Mouse (Mus musculus): ENCODE measurements around the gene Wdr48. TPM values are rescaled to one million over a fixed set of nuclear protein-coding genes. Genes with fewer than 3 reads are reported as not detected.

Wdr48 gene
- total and polyA plus RNA-seq, 2 experiments from 2014 or later = 47.5 to 50.9 TPM

GRCm38 (mm10) chr9:119945173-119945900 is 50.7 kb downstream of the Wdr48 start:
- DNase-seq (ENCODE audit: low spot score) (no peak), ATAC-seq (no peak)
- Histone ChIP-seq H3K27me3 (ENCODE audit: insufficient read depth, low read length) (no peaks in the 10 kb centered on the region), H3K9me3 (ENCODE audit: low read length) (no peaks in the 10 kb centered on the region), H3K4me3 (ENCODE audit: low read length) (no peak overlapping the region), H3K36me3 (ENCODE audit: insufficient read depth, low read length) (no peaks in the 10 kb centered on the region), H3K4me1 (ENCODE audit: insufficient read depth, low read length) (no peaks in the 10 kb centered on the region), H3K4me2 (ENCODE audit: low read depth, low read length) (no peak overlapping the region), H3K9ac (replicated peaks; ENCODE audit: low read length) (no peak overlapping the region), H3K27ac (no peak overlapping the region)
- peak; percentile 58 for TF ChIP-seq CTCF (IDR thresholded peaks at IDR 0.05; ENCODE audit: low read depth)
- 73% methylated on average over 12 of the region's 12 CpGs for WGBS

- H3K27ac ChIP-seq = no peak overlapping the region
- TF ChIP-seq CTCF (IDR thresholded peaks at IDR 0.05; ENCODE audit: low read depth) = no peak
- H3K4me1 ChIP-seq (ENCODE audit: insufficient read depth, low read length) = no peaks in the 10 kb centered on the region
- WGBS = 49% methylated on average over 3 of the region's 3 CpGs
- H3K36me3 ChIP-seq (ENCODE audit: insufficient read depth, low read length) = no peaks in the 10 kb centered on the region
- no peaks in the 10 kb centered on the region for H3K9me3 ChIP-seq (ENCODE audit: low read length)
- no peak overlapping the region for H3K4me2 ChIP-seq (ENCODE audit: low read depth, low read length)
- DNase-seq (ENCODE audit: low spot score) = no peak
- ATAC-seq = no peak
- no peak overlapping the region for H3K9ac ChIP-seq (replicated peaks; ENCODE audit: low read length)
- no peak overlapping the region for H3K4me3 ChIP-seq (ENCODE audit: low read length)
- no peaks in the 10 kb centered on the region for H3K27me3 ChIP-seq (ENCODE audit: insufficient read depth, low read length)
Measured at GRCm38 (mm10) chr9:119948804-119949203, 54.1 kb downstream of the Wdr48 start.

- Histone ChIP-seq H3K27ac (peak overlapping the region; percentile 36; the same call in 1 of the 2 replicates), H3K27me3 (ENCODE audit: insufficient read depth, low read length) (no peaks in the 10 kb centered on the region), H3K9me3 (ENCODE audit: low read length) (no peaks in the 10 kb centered on the region), H3K9ac (replicated peaks; ENCODE audit: low read length) (no peak overlapping the region), H3K4me3 (ENCODE audit: low read length) (no peak overlapping the region), H3K4me2 (ENCODE audit: low read depth, low read length) (no peak overlapping the region), H3K36me3 (ENCODE audit: insufficient read depth, low read length) (no peaks in the 10 kb centered on the region), H3K4me1 (ENCODE audit: insufficient read depth, low read length) (no peaks in the 10 kb centered on the region)
- ATAC-seq (0 out of 2 replicates have a peak, but pooled peaks have one; percentile 43), DNase-seq (ENCODE audit: low spot score) (peak; percentile 20)
- no peak for TF ChIP-seq CTCF (IDR thresholded peaks at IDR 0.05; ENCODE audit: low read depth)
- WGBS = 37% methylated on average over 6 of the region's 6 CpGs
Measured at GRCm38 (mm10) chr9:119950434-119950833, 55.8 kb downstream of the Wdr48 start.

GRCm38 (mm10) chr9:119951388-119951787 is 56.7 kb downstream of the Wdr48 start:
- H3K36me3 ChIP-seq (ENCODE audit: insufficient read depth, low read length) = no peaks in the 10 kb centered on the region
- H3K9ac ChIP-seq (replicated peaks; ENCODE audit: low read length) = no peak overlapping the region
- H3K27ac ChIP-seq = no peak overlapping the region
- DNase-seq (ENCODE audit: low spot score) (no peak), ATAC-seq (no peak)
- TF ChIP-seq CTCF (IDR thresholded peaks at IDR 0.05; ENCODE audit: low read depth) = no peak
- 90% methylated on average over 9 of the region's 9 CpGs for WGBS
- no peak overlapping the region for H3K4me2 ChIP-seq (ENCODE audit: low read depth, low read length)
- no peak overlapping the region for H3K4me3 ChIP-seq (ENCODE audit: low read length)
- H3K9me3 ChIP-seq (ENCODE audit: low read length) = no peaks in the 10 kb centered on the region
- no peaks in the 10 kb centered on the region for H3K27me3 ChIP-seq (ENCODE audit: insufficient read depth, low read length)
- H3K4me1 ChIP-seq (ENCODE audit: insufficient read depth, low read length) = no peaks in the 10 kb centered on the region

- DNase-seq (ENCODE audit: low spot score) (no peak), ATAC-seq (no peak)
- 82% methylated on average over 9 of the region's 9 CpGs for whole genome bisulfite sequencing
- no peak overlapping the region for H3K27ac ChIP-seq
- H3K9ac ChIP-seq (replicated peaks; ENCODE audit: low read length) = no peak overlapping the region
- no peaks in the 10 kb centered on the region for H3K9me3 ChIP-seq (ENCODE audit: low read length)
- no peaks in the 10 kb centered on the region for H3K4me1 ChIP-seq (ENCODE audit: insufficient read depth, low read length)
- no peak overlapping the region for H3K4me3 ChIP-seq (ENCODE audit: low read length)
- no peak overlapping the region for H3K4me2 ChIP-seq (ENCODE audit: low read depth, low read length)
- no peaks in the 10 kb centered on the region for H3K27me3 ChIP-seq (ENCODE audit: insufficient read depth, low read length)
- no peaks in the 10 kb centered on the region for H3K36me3 ChIP-seq (ENCODE audit: insufficient read depth, low read length)
- no peak for TF ChIP-seq CTCF (IDR thresholded peaks at IDR 0.05; ENCODE audit: low read depth)
Measured at GRCm38 (mm10) chr9:119958835-119959234, 64.2 kb downstream of the Wdr48 start.

GRCm38 (mm10) chr9:119962216-119962615 is 67.5 kb downstream of the Wdr48 start:
- Histone ChIP-seq H3K27ac (no peak overlapping the region), H3K4me1 (ENCODE audit: insufficient read depth, low read length) (no peaks in the 10 kb centered on the region), H3K9ac (replicated peaks; ENCODE audit: low read length) (no peak overlapping the region), H3K4me2 (ENCODE audit: low read depth, low read length) (no peak overlapping the region), H3K9me3 (ENCODE audit: low read length) (no peaks in the 10 kb centered on the region), H3K36me3 (ENCODE audit: insufficient read depth, low read length) (no peaks in the 10 kb centered on the region), H3K27me3 (ENCODE audit: insufficient read depth, low read length) (no peaks in the 10 kb centered on the region), H3K4me3 (ENCODE audit: low read length) (no peak overlapping the region)
- no peak for ATAC-seq
- TF ChIP-seq CTCF (IDR thresholded peaks at IDR 0.05; ENCODE audit: low read depth) = no peak
- DNase-seq (ENCODE audit: low spot score) = no peak
- WGBS = 82% methylated on average over 4 of the region's 4 CpGs

- ATAC-seq (peak; percentile 68; the same call in 1 of the 2 replicates), DNase-seq (ENCODE audit: low spot score) (peak; percentile 66)
- H3K36me3 ChIP-seq (ENCODE audit: insufficient read depth, low read length) = no peaks in the 10 kb centered on the region
- H3K9ac ChIP-seq (replicated peaks; ENCODE audit: low read length) = no peak overlapping the region
- no peaks in the 10 kb centered on the region for H3K27me3 ChIP-seq (ENCODE audit: insufficient read depth, low read length)
- no peak overlapping the region for H3K27ac ChIP-seq
- H3K4me2 ChIP-seq (ENCODE audit: low read depth, low read length) = no peak overlapping the region
- H3K4me1 ChIP-seq (ENCODE audit: insufficient read depth, low read length) = no peaks in the 10 kb centered on the region
- no peak overlapping the region for H3K4me3 ChIP-seq (ENCODE audit: low read length)
- no peaks in the 10 kb centered on the region for H3K9me3 ChIP-seq (ENCODE audit: low read length)
- TF ChIP-seq CTCF (IDR thresholded peaks at IDR 0.05; ENCODE audit: low read depth) = peak; percentile 83
- WGBS = 15% methylated on average over 20 of the region's 21 CpGs
Measured at GRCm38 (mm10) chr9:119962987-119963667, 68.4 kb downstream of the Wdr48 start.

Data from hindbrain, postnatal 0 days (tissue).